In genomic region chr5:29388944-29389765, GRCm38 (mm10) we compare ENCODE assay signal across 9 mouse cellular contexts. TPM values are rescaled to one million over a fixed set of nuclear protein-coding genes. Genes with fewer than 3 reads are reported as not detected.
A peak's percentile ranks its signal among the peaks of the same experiment; 100 is the strongest.
DNase-seq lines count a peak whose midpoint lies in the region; ATAC-seq and TF ChIP-seq lines count a peak whose summit lies in the region.
"Had no signal": no experiment of that assay in that cellular context is flagged by ENCODE, and none has a peak within 500 bp of the region (broad histone marks: within the 10 kb centered on the region; RNA-seq: fewer than 3 reads in every experiment).

No protein-coding gene starts in this region.

- 0 out of 2 replicates have a peak overlapping the region, but pooled peaks have one; percentile 15 for H3K27ac ChIP-seq in kidney, postnatal 0 days
- no peak overlapping the region for H3K27ac ChIP-seq in liver, embryonic 14.5 days
- H3K27ac ChIP-seq: embryonic facial prominence, embryonic 12.5 days had no signal

- no peaks in the 10 kb centered on the region for H3K36me3 ChIP-seq in kidney, postnatal 0 days (ENCODE audit: insufficient read depth, low read length)
- no peaks in the 10 kb centered on the region for H3K36me3 ChIP-seq in liver, embryonic 14.5 days (replicated peaks; ENCODE audit: control insufficient read depth, insufficient read depth, low read depth)
- H3K36me3 ChIP-seq: embryonic facial prominence, embryonic 12.5 days had no signal

- DNase-seq in 3134 (ENCODE audit: extremely low read depth, insufficient read length, low spot score): peak; percentile 74
- peak; percentile 78 for DNase-seq in ZHBTc4 (ENCODE audit: low read depth, low spot score)
- DNase-seq in heart, adult 18-20 months: peak; percentile 77 to 90
- DNase-seq in kidney, postnatal 0 days (ENCODE audit: low spot score): peak; percentile 76
- peak in 2 of 3 experiments; percentile 36 to 46 for DNase-seq in liver, embryonic 14.5 days (ENCODE audit: low read depth in 3 of 3, low spot score in 3 of 3)
- peak; percentile 82 for DNase-seq in ovary, postnatal 36 days (ENCODE audit: low spot score)
- DNase-seq in thymus, postnatal 0 days (ENCODE audit: low spot score): peak; percentile 68

- no peaks in the 10 kb centered on the region for H3K27me3 ChIP-seq in kidney, postnatal 0 days (ENCODE audit: insufficient read depth, low read length)
- no peaks in the 10 kb centered on the region for H3K27me3 ChIP-seq in liver, embryonic 14.5 days (ENCODE audit: control insufficient read depth, insufficient read depth, low read length)
- H3K27me3 ChIP-seq: embryonic facial prominence, embryonic 12.5 days had no signal

- no peak overlapping the region for H3K9ac ChIP-seq in kidney, postnatal 0 days (ENCODE audit: low read depth, low read length)
- H3K9ac ChIP-seq in liver, embryonic 14.5 days (replicated peaks): no peak overlapping the region
- H3K9ac ChIP-seq: embryonic facial prominence, embryonic 12.5 days had no signal

- WGBS in kidney, postnatal 0 days: 21% methylated on average over 15 of the region's 15 CpGs
- 15% methylated on average over 15 of the region's 15 CpGs for WGBS in liver, embryonic 14.5 days (ENCODE audit: insufficient replicate concordance)

- no peak overlapping the region for H3K4me3 ChIP-seq in kidney, postnatal 0 days (replicated peaks; ENCODE audit: low read depth, low read length)
- H3K4me3 ChIP-seq in liver, embryonic 14.5 days (ENCODE audit: insufficient read depth in 1 of 2, low read depth in 2 of 2, low read length in 2 of 2): no peak overlapping the region
- H3K4me3 ChIP-seq: embryonic facial prominence, embryonic 12.5 days had no signal

- TF ChIP-seq EP300 in liver, embryonic 14.5 days (IDR thresholded peaks at IDR 0.05; ENCODE audit: low read depth): no peak

- H3K4me2 ChIP-seq in kidney, postnatal 0 days (ENCODE audit: low read length): no peak overlapping the region
- H3K4me2 ChIP-seq in liver, embryonic 14.5 days (ENCODE audit: low read depth): no peak overlapping the region
- H3K4me2 ChIP-seq: embryonic facial prominence, embryonic 12.5 days had no signal

- no peaks in the 10 kb centered on the region for H3K9me3 ChIP-seq in kidney, postnatal 0 days (replicated peaks; ENCODE audit: low read length)
- no peaks in the 10 kb centered on the region for H3K9me3 ChIP-seq in liver, embryonic 14.5 days (ENCODE audit: control insufficient read depth, low read length)
- H3K9me3 ChIP-seq: embryonic facial prominence, embryonic 12.5 days had no signal

- no peaks in the 10 kb centered on the region for H3K4me1 ChIP-seq in kidney, postnatal 0 days (replicated peaks; ENCODE audit: insufficient read depth, low read length)
- no peaks in the 10 kb centered on the region for H3K4me1 ChIP-seq in liver, embryonic 14.5 days (replicated peaks; ENCODE audit: control insufficient read depth in 2 of 2, insufficient read depth in 2 of 2, low read length in 1 of 2)
- H3K4me1 ChIP-seq: embryonic facial prominence, embryonic 12.5 days had no signal

- peak; percentile 73 for ATAC-seq in common myeloid progenitor, adult 5-6 weeks (replicated peaks; ENCODE audit: low read depth, poor library complexity, severe bottlenecking)
- 0 out of 2 replicates have a peak, but pooled peaks have one; percentile 43 for ATAC-seq in kidney, postnatal 0 days (replicated peaks; ENCODE audit: low FRiP score, low read depth)
- ATAC-seq in liver, embryonic 14.5 days (ENCODE audit: insufficient read depth): no peak

- peak; percentile 89 for TF ChIP-seq CTCF in kidney, postnatal 0 days (IDR thresholded peaks at IDR 0.05; ENCODE audit: low read depth)
- peak; percentile 95 for TF ChIP-seq CTCF in liver, embryonic 14.5 days (IDR thresholded peaks at IDR 0.05; ENCODE audit: low read depth)

RNA-seq across cellular contexts. Expression of gene Lmbr1, which starts 11.0 kb away (rescaled TPM):
- total RNA-seq in common myeloid progenitor, adult 5-6 weeks (2017): 4.8 and 9.9 TPM in 2 replicates
- 10 to 100 TPM; 14.3 to 15.2 TPM for total RNA-seq in heart, adult 18-20 months (2021)
- 13.6 and 15.5 TPM in 2 replicates for polyA plus RNA-seq in kidney, postnatal 0 days (2015; fragmentation: Nextera tagmentation; extraction: Ambion mirVana)
- 0.91 and 1.2 TPM in 2 replicates for polyA plus RNA-seq in liver, embryonic 14.5 days (2012; rRNA removed)
- 2.5 and 2.8 TPM in 2 replicates for polyA plus RNA-seq in liver, embryonic 14.5 days (2014; fragmentation: Nextera tagmentation; extraction: Ambion mirVana)
- 5.2 and 6.0 TPM in 2 replicates for polyA plus RNA-seq in thymus, postnatal 0 days (2015; fragmentation: Nextera tagmentation; extraction: Ambion mirVana)

RNA-seq across cellular contexts. Expression of gene Nom1, which starts 45.3 kb away (rescaled TPM):
- 16.8 and 30.7 TPM in 2 replicates for total RNA-seq in common myeloid progenitor, adult 5-6 weeks (2017)
- total RNA-seq in heart, adult 18-20 months (2021): 10 to 100 TPM; 11.8 to 17.8 TPM
- polyA plus RNA-seq in kidney, postnatal 0 days (2015; fragmentation: Nextera tagmentation; extraction: Ambion mirVana): 19.6 and 20.0 TPM in 2 replicates
- 5.4 and 10.4 TPM in 2 replicates for polyA plus RNA-seq in liver, embryonic 14.5 days (2012; rRNA removed)
- 12.5 and 13.9 TPM in 2 replicates for polyA plus RNA-seq in liver, embryonic 14.5 days (2014; fragmentation: Nextera tagmentation; extraction: Ambion mirVana)
- polyA plus RNA-seq in thymus, postnatal 0 days (2015; fragmentation: Nextera tagmentation; extraction: Ambion mirVana): 25.3 and 27.0 TPM in 2 replicates
